Mouse (Mus musculus): ENCODE data around the gene Nat8. TPM values are rescaled to one million over a fixed set of nuclear protein-coding genes. Genes with fewer than 3 reads are reported as not detected.

The Nat8 gene
- not detected for total RNA-seq (2023)

GRCm38 (mm10) chr6:85831796-85832321 is at the start of gene Nat8:
Gene Nat8, minus strand, starts transcription at chr6:85832082.

GRCm38 (mm10) chr6:85869006-85869405 is 37.1 kb upstream of the Nat8 start, which contains the start of gene Nat8f2:
Gene Nat8f2, minus strand, starts transcription at chr6:85869158.

GRCm38 (mm10) chr6:85820837-85821236 is 11.0 kb downstream of the Nat8 start, which contains the start of the genes Nat8f6 and Nat8f5:
Gene Nat8f6, minus strand, starts transcription at chr6:85820954.
Gene Nat8f5, minus strand, starts transcription at chr6:85820972.

Other genes starting within 250 kb of the Nat8 start
- 2.6 TPM for gene Alms1, start 244.6 kb downstream of the Nat8 start, total RNA-seq (2023)
- gene Nat8f7, start 118.9 kb downstream of the Nat8 start, total RNA-seq (2023) = not detected
- gene Nat8f3, start 66.3 kb downstream of the Nat8 start, total RNA-seq (2023) = not detected
- not detected for gene Nat8f6, start 11.1 kb downstream of the Nat8 start, total RNA-seq (2023)
- gene Nat8f5, start 11.1 kb downstream of the Nat8 start, total RNA-seq (2023) = not detected
- 0.70 TPM for gene Nat8f2, start 37.1 kb upstream of the Nat8 start, total RNA-seq (2023)
- 2.5 TPM for gene Nat8f4, start 72.8 kb upstream of the Nat8 start, total RNA-seq (2023)
- 22.4 TPM for gene Tprkb, start 79.8 kb upstream of the Nat8 start, total RNA-seq (2023)
- gene Nat8f1, start 83.6 kb upstream of the Nat8 start, total RNA-seq (2023) = 4.9 TPM
- 239 TPM for gene Dusp11, start 129.6 kb upstream of the Nat8 start, total RNA-seq (2023)
- gene Figla, start 184.1 kb upstream of the Nat8 start, total RNA-seq (2023) = not detected
- gene Add2, start 196.6 kb upstream of the Nat8 start, total RNA-seq (2023) = 3.2 TPM

Measured in CD8-positive naive resting alpha-beta T cell, adult 57 days (primary cell).